Mouse (Mus musculus) forebrain, postnatal 0 days (tissue): ENCODE data around the gene Hint2. TPM values are rescaled to one million over a fixed set of nuclear protein-coding genes. Genes with fewer than 3 reads are reported as not detected.

ENCODE experiments used
- ATAC-seq: fragments of 200-750 bp; cut with Nextera tagmentation; 2 replicates; pipeline ENCODE4 v1.8.0; 2017; ENCODE audit warnings: mild to moderate bottlenecking, moderate library complexity
- DNase-seq: peaks from one replicate; pipeline ENCODE4 v3.0.0-alpha.2; 2015
- H3K27ac ChIP-seq: fragments of 300-500 bp; sonication (generic); 2 replicates; pipeline ENCODE4 v1.5.1; 2014; ENCODE audit warnings: low read depth, mild to moderate bottlenecking, antibody characterized with exemption, low read length, moderate library complexity, mixed read lengths
- H3K27me3 ChIP-seq: fragments of 300-500 bp; sonication (generic); 2 replicates; pipeline ENCODE4 v1.6.1; 2014; ENCODE audit warnings: mild to moderate bottlenecking, low read length, mixed read lengths; ENCODE audit not compliant: insufficient read depth
- H3K36me3 ChIP-seq: fragments of 300-500 bp; sonication (generic); 2 replicates; pipeline ENCODE4 v1.6.1; 2014; ENCODE audit warnings: mild to moderate bottlenecking, moderate library complexity; ENCODE audit not compliant: insufficient read depth
- H3K4me1 ChIP-seq: fragments of 300-500 bp; sonication (generic); 2 replicates; pipeline ENCODE4 v1.6.1; 2014; ENCODE audit warnings: antibody characterized with exemption; ENCODE audit not compliant: insufficient read depth
- H3K4me2 ChIP-seq: fragments of 300-500 bp; sonication (generic); 2 replicates; pipeline ENCODE4 v1.6.1; 2014; ENCODE audit warnings: low read depth, mild to moderate bottlenecking, moderate library complexity
- H3K4me3 ChIP-seq: fragments of 300-500 bp; sonication (generic); 2 replicates; pipeline ENCODE4 v1.5.1; 2014; ENCODE audit warnings: low read depth, low read length, mixed read lengths
- H3K9ac ChIP-seq: fragments of 300-500 bp; sonication (generic); 2 replicates; pipeline ENCODE4 v1.6.1; 2014; ENCODE audit warnings: mild to moderate bottlenecking
- H3K9me3 ChIP-seq: fragments of 300-500 bp; sonication (generic); 2 replicates; pipeline ENCODE4 v1.6.1; 2016; ENCODE audit warnings: low read length
- CTCF ChIP-seq: sonication (generic); IDR thresholded peaks from 2 replicates; pipeline ENCODE4 v1.5.1; 2016; ENCODE audit warnings: antibody characterized with exemption, control low read depth, low read depth
- WGBS: fragments of 180-500 bp; shearing (Covaris S2); extraction: QIAGEN DNeasy Blood & Tissue Kit; methylation state at CpG from one replicate; pipeline ENCODE4 v1.1.7; 2014; 5-methylcytosine and 5-hydroxymethylcytosine counted together
- polyA plus RNA-seq: library from polyadenylated mRNA; unstranded; fragments of >200 nt; fragmentation: Nextera tagmentation; extraction: Ambion mirVana; gene quantifications from 2 replicates; pipeline ENCODE4 v1.2.1, GENCODE M21; 2015
- total RNA-seq: library from RNA; depleted of rRNA; stranded (reverse); fragments of >200 nt; gene quantifications from 2 replicates; pipeline ENCODE4 v1.2.3, GENCODE M21; 2014; rRNA removed

Hint2 gene
- total RNA-seq (53.6 and 61.9 TPM in 2 replicates), polyA plus RNA-seq (80.0 and 101 TPM in 2 replicates)

GRCm38 (mm10) chr4:43656339-43657109 lies at the start of gene Hint2:
TSS of gene Hint2 (minus strand) at chr4:43656466.
- no peaks in the 10 kb centered on the region for H3K27me3 ChIP-seq
- WGBS = under 1% methylated on average over 34 of the region's 34 CpGs
- no peaks in the 10 kb centered on the region for H3K36me3 ChIP-seq
- no peak; the same call in none of the 2 replicates for TF ChIP-seq CTCF
- H3K4me2 ChIP-seq = peak within 1 kb of the TSS; percentile 98
- DNase-seq = peak; percentile 97
- H3K9me3 ChIP-seq = no peaks in the 10 kb centered on the region
- peak within 1 kb of the TSS; percentile 91 for H3K9ac ChIP-seq
- peak within 1 kb of the TSS; percentile 93 for H3K27ac ChIP-seq
- H3K4me3 ChIP-seq = peak within 1 kb of the TSS; percentile 82
- peaks cover 7% of the 10 kb centered on the region; the same call in 1 of the 2 replicates for H3K4me1 ChIP-seq
- peak; percentile 98 for ATAC-seq

GRCm38 (mm10) chr4:43705991-43706390 lies 49.7 kb upstream of the Hint2 start:
- Histone ChIP-seq H3K27ac (no peak overlapping the region), H3K9ac (no peak overlapping the region), H3K9me3 (no peaks in the 10 kb centered on the region), H3K4me1 (no peaks in the 10 kb centered on the region), H3K4me2 (no peak overlapping the region), H3K27me3 (no peaks in the 10 kb centered on the region), H3K4me3 (no peak overlapping the region), H3K36me3 (no peaks in the 10 kb centered on the region)
- DNase-seq (no peak), ATAC-seq (no peak)
- no peak for TF ChIP-seq CTCF
- WGBS = 84% methylated on average over 13 of the region's 13 CpGs

DNA sequence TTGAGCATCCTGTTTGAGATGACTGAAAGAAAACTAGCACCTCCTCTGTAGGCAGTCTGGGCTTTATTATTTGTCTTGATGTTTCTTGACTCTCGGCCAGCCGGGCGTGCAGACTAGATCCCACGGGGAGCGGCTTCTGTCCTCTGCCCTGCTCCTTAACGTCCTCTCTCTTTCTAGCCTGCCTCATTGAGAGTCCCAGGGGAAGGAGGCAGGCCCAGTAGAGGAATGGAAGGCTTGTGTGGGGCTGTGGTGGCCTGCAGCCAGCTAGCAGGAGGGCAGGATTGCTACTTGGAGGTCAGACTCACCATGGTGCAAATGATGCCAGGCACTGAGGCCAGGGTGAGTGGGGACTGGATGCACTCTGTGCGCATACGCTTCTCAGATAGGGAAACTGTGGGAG lies 47.6 kb upstream of the Hint2 start:
- no peaks in the 10 kb centered on the region for H3K4me1 ChIP-seq
- H3K4me2 ChIP-seq = no peak overlapping the region
- H3K36me3 ChIP-seq = no peaks in the 10 kb centered on the region
- H3K9ac ChIP-seq = no peak overlapping the region
- no peak overlapping the region for H3K27ac ChIP-seq
- DNase-seq = no peak
- TF ChIP-seq CTCF = no peak
- ATAC-seq = no peak
- H3K27me3 ChIP-seq = no peaks in the 10 kb centered on the region
- 77% methylated on average over 8 of the region's 8 CpGs for WGBS
- H3K9me3 ChIP-seq = no peaks in the 10 kb centered on the region
- no peak overlapping the region for H3K4me3 ChIP-seq

DNA sequence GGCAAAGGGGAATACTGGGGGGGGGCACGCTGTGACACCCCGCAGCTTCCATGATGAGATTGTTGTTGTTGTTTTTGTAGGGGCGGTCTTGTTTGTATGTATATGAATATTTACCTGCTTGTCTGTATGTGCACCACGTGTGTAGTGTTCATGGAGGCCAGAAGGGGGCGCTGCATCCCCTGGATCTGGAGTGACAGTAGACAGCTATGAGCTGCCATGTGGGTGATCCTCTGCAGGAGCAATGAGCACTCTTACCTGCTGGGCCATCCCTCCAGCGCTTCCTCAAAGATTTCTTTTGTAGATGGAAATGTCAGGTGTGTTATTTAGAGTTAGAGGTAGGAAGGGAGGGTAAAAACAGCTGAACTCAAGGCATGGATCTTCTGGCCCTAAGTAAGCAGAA lies 47.2 kb upstream of the Hint2 start:
- H3K4me2 ChIP-seq = no peak overlapping the region
- no peaks in the 10 kb centered on the region for H3K27me3 ChIP-seq
- H3K36me3 ChIP-seq = no peaks in the 10 kb centered on the region
- no peak overlapping the region for H3K4me3 ChIP-seq
- no peak overlapping the region for H3K27ac ChIP-seq
- H3K4me1 ChIP-seq = no peaks in the 10 kb centered on the region
- no peak overlapping the region for H3K9ac ChIP-seq
- peak; percentile 48 for TF ChIP-seq CTCF
- H3K9me3 ChIP-seq = no peaks in the 10 kb centered on the region
- DNase-seq = no peak
- WGBS = 82% methylated on average over 6 of the region's 6 CpGs
- no peak for ATAC-seq

DNA sequence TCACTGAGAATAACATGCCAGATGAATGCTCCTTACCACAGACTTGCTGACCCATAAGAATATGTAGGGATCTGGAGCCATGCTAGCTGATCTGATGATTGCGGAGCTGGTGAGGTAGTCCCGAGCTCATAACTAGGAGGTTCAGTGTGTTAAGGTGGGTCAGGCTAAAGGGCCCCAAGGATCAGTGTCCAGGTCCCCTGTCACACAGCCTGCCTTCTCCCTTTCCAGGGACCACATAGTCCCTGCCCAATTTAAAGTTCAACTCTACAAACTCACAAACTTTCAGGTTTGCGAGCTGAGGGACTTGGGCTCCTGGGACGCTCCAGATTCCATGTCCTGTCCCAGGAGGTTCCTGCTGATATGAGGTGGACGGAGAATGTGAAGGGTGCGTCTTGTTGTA lies 44.4 kb upstream of the Hint2 start, which contains the start of gene Olfr70:
Gene Olfr70, minus strand, starts transcription at position 101 of the 400 bp plus-strand sequence.
- 89% methylated on average over 6 of the region's 6 CpGs for WGBS
- no peak for TF ChIP-seq CTCF
- no peaks in the 10 kb centered on the region for H3K36me3 ChIP-seq
- H3K9ac ChIP-seq = no peak within 1 kb of the TSS
- DNase-seq = no peak
- no peaks in the 10 kb centered on the region for H3K9me3 ChIP-seq
- H3K27me3 ChIP-seq = no peaks in the 10 kb centered on the region
- H3K4me2 ChIP-seq = no peak within 1 kb of the TSS
- no peak within 1 kb of the TSS for H3K27ac ChIP-seq
- H3K4me1 ChIP-seq = no peaks in the 10 kb centered on the region
- no peak within 1 kb of the TSS for H3K4me3 ChIP-seq
- ATAC-seq = no peak

- no peak for TF ChIP-seq CTCF
- no peaks in the 10 kb centered on the region for H3K9me3 ChIP-seq
- H3K9ac ChIP-seq = no peak overlapping the region
- no peaks in the 10 kb centered on the region for H3K27me3 ChIP-seq
- H3K4me2 ChIP-seq = no peak overlapping the region
- DNase-seq = no peak
- H3K4me1 ChIP-seq = no peaks in the 10 kb centered on the region
- peak; percentile 25; the same call in 1 of the 2 replicates for ATAC-seq
- no peak overlapping the region for H3K27ac ChIP-seq
- no peak overlapping the region for H3K4me3 ChIP-seq
- WGBS = 68% methylated on average over 13 of the region's 13 CpGs
- H3K36me3 ChIP-seq = 0 out of 2 replicates have a peak, but pooled peaks cover 6% of the 10 kb centered on the region
Observed at GRCm38 (mm10) chr4:43696561-43696960, 40.3 kb upstream of the Hint2 start.

- no peak for DNase-seq
- Histone ChIP-seq H3K4me3 (no peak overlapping the region), H3K36me3 (peaks cover 10% of the 10 kb centered on the region; the same call in 1 of the 2 replicates), H3K9me3 (no peaks in the 10 kb centered on the region), H3K27me3 (no peaks in the 10 kb centered on the region), H3K4me1 (no peaks in the 10 kb centered on the region), H3K27ac (no peak overlapping the region), H3K4me2 (no peak overlapping the region), H3K9ac (no peak overlapping the region)
- ATAC-seq = peak; percentile 39; the same call in 1 of the 2 replicates
- 25% methylated on average over 9 of the region's 9 CpGs for WGBS
- no peak for TF ChIP-seq CTCF
Observed at GRCm38 (mm10) chr4:43695249-43695671, 39.0 kb upstream of the Hint2 start.
